Mouse (Mus musculus): ENCODE results near the gene Gm47429. TPM values are rescaled to one million over a fixed set of nuclear protein-coding genes. Genes with fewer than 3 reads are reported as not detected.

Gene Gm47429
- polyA plus RNA-seq, 1 experiment from 2014 or later = not detected

DNA sequence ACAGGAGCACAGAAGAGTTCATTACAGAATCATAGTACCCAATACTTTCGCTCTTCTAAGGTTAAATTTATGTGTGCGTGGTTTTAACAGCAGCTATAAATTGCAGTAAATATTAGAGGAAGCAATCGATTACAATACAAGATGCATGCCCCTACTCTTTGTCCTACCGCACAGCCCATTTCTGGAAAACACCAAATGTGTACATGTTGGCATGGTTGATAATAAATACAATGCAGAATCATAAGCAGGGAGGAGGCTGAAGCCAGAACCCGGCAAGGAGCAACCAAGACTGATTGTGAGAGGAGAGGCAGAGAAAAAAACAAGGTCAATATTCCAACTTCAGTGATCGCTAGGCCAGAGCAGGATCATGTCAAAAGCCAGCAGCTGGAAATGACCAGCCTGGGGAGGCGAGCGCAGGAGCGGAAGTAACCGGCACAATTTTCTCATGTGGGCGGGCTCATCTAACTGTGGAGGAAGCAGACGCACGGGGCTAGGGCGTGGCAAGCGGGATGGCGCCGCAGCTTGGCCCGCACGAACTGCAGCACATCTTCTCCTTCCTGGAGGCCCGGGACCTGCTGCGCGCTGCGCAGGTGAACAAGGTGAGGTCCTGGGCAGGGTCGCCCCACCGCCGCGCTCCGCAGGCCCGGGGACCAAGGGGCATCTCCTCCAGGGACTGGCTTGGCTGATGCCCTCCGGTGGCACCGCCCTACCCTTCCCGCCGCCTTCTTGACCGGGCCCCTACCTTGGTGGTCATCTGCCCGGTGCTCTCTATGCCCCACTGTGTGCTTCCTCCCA, 26.1 kb downstream of the Gm47429 start, which contains the start of gene Fbxw17:
Gene Fbxw17 (plus strand): TSS at position 476 of the 795 bp plus-strand sequence.
- WGBS = 11% methylated on average over 35 of the region's 35 CpGs
- Histone ChIP-seq H3K27ac (no peak within 1 kb of the TSS), H3K9me3 (replicated peaks) (no peaks in the 10 kb centered on the region), H3K27me3 (no peaks in the 10 kb centered on the region), H3K4me3 (peak within 1 kb of the TSS; percentile 77), H3K4me2 (peak within 1 kb of the TSS; percentile 74), H3K9ac (peak within 1 kb of the TSS; percentile 88), H3K36me3 (ENCODE audit: poor library complexity, severe bottlenecking) (peaks cover 13% of the 10 kb centered on the region), H3K4me1 (peaks cover 11% of the 10 kb centered on the region)
- ATAC-seq = peak; percentile 99

Other genes starting within 250 kb of the Gm47429 start
- not detected in 2 replicates for gene Gm906, start 193.6 kb downstream of the Gm47429 start, polyA plus RNA-seq (2015; fragmentation: Nextera tagmentation; extraction: Ambion mirVana)
- gene Fbxw17, start 26.0 kb downstream of the Gm47429 start, polyA plus RNA-seq (2015; fragmentation: Nextera tagmentation; extraction: Ambion mirVana) = 25.1 and 30.3 TPM in 2 replicates
- gene Nutm2, start 23.4 kb upstream of the Gm47429 start, polyA plus RNA-seq (2015; fragmentation: Nextera tagmentation; extraction: Ambion mirVana) = not detected in 2 replicates
- not detected in 2 replicates for gene Gm904, start 199.3 kb upstream of the Gm47429 start, polyA plus RNA-seq (2015; fragmentation: Nextera tagmentation; extraction: Ambion mirVana)

Data from forebrain, embryonic 13.5 days (tissue).